Mouse (Mus musculus) frontal cortex, postnatal 36 days (tissue): Measurements from ENCODE around the gene Ktn1.

Experiments
- DNase-seq, 2 experiments: peaks; one replicate each; pipeline ENCODE4 v3.0.0; 2022; ENCODE audit warnings: low spot score in 2 of 2

Ktn1 gene

GRCm38 (mm10) chr14:47754253-47754897, 106.1 kb downstream of the Ktn1 start:
- DNase-seq, result no peak

- DNase-seq, result no peak
Measured at GRCm38 (mm10) chr14:47756411-47757065, 108.3 kb downstream of the Ktn1 start.

- no peak for DNase-seq
Measured at GRCm38 (mm10) chr14:47765192-47765591, 116.9 kb downstream of the Ktn1 start.

GRCm38 (mm10) chr14:47765796-47766195, 117.5 kb downstream of the Ktn1 start:
- no peak for DNase-seq

DNA sequence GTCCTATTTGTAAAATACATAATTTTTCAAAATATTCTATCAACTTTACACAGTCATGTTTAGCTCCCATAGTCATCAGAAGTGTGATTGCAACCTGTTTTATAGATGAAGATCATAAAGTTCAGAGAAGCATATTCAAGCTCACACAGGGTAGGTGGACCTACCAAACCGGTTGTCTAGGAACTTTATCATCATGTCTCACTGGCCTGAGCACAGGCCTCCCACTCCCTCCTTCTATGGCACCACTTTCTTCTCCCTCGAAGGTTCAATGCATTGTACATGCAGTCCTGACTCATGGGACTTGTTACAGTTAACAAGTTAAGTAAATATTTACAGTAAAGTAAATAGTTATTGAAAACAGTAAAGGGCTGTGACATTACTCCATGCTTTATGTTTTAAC, 118.1 kb downstream of the Ktn1 start:
- no peak for DNase-seq

DNA sequence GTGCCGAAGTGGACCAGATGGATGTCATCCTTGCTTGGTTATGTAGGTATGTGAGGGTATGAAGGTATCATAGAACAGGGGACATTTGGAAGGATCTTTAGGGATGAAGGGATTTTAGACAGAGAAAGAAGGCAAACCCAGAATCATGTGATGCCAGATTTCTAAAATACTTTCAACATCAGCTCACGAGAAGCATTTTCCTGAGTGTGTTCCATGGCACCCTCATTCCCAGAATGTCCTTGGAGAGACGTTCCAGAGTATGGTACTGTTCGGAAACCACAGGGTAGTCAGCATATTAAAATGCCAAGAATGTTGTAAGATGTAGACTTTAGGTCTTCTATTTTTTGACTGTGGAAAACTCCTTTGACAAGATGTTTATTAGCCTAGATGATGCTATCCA, 123.2 kb downstream of the Ktn1 start:
- no peak for DNase-seq

- no peak for DNase-seq
Measured at GRCm38 (mm10) chr14:47775543-47775942, 127.3 kb downstream of the Ktn1 start.

GRCm38 (mm10) chr14:47776260-47777035, 128.2 kb downstream of the Ktn1 start:
- DNase-seq, result no peak

GRCm38 (mm10) chr14:47786112-47786511, 137.9 kb downstream of the Ktn1 start:
- no peak for DNase-seq
